Mouse (Mus musculus): ENCODE measurements around the gene Kdm5b.

GRCm38 (mm10) chr1:134604086-134604485 is 44.1 kb downstream of the Kdm5b start:
- no peak for TF ChIP-seq CTCF (IDR thresholded peaks at IDR 0.05; ENCODE audit: low read depth, low read length)
- no peak for TF ChIP-seq GATA1 (IDR thresholded peaks at IDR 0.05; ENCODE audit: borderline replicate concordance, low read length)

Measured in G1E (cell line).